Mouse (Mus musculus): ENCODE data around the gene Pgpep1. TPM values are rescaled to one million over a fixed set of nuclear protein-coding genes. Genes with fewer than 3 reads are reported as not detected.

Gene Pgpep1
- polyA plus RNA-seq, 1 experiment = 52.0 TPM

DNA sequence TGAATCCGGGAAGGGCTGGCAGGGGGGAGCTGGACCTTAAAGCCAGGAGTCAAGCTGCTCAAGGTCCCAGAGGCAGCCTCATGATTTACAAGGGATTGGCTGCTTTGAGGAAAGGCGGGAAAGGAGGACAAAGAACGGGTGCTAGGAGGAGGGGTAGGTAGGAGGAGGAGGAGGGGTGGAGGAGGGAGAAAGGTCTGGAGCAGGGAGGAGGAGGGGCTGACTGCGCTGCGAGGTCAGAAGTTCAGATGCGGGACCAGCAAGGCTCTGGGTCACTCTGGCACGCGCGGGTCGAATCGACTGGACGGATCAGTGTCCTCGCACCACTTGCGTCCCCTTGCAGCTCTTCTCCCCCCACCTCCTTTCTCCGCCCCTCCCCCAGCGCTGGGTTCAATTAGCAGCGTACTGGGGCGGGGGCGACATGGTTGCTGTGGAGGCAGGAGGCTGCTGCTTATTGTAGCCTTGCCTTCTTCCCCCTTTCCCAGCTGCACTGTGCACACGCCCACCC is 31.6 kb upstream of the Pgpep1 start:
- 9% methylated on average over 20 of the region's 20 CpGs for WGBS
- DNase-seq (ENCODE audit: low read depth, low spot score) = no peak

DNA sequence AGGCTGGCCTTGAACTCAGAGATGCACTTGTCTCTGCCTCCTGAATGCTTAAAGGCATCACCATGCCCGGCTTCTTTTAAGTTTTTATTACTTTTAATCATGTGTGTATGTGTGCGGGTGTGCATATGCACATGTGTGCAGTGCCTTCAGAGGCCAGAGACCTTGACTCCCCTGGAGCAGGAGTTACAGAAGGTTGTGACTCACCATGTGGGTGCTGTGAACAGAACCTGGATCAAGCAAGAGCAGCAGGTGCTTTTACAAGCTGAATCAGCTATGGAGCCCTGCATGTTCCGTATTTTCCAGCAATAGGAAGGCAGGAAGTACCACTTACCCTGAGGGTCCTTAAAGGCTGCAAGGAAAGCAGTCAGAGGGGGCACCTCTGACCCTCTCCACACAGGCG is 31.0 kb upstream of the Pgpep1 start:
- no peak for DNase-seq (ENCODE audit: low read depth, low spot score)
- WGBS = 89% methylated on average over 4 of the region's 4 CpGs

DNA sequence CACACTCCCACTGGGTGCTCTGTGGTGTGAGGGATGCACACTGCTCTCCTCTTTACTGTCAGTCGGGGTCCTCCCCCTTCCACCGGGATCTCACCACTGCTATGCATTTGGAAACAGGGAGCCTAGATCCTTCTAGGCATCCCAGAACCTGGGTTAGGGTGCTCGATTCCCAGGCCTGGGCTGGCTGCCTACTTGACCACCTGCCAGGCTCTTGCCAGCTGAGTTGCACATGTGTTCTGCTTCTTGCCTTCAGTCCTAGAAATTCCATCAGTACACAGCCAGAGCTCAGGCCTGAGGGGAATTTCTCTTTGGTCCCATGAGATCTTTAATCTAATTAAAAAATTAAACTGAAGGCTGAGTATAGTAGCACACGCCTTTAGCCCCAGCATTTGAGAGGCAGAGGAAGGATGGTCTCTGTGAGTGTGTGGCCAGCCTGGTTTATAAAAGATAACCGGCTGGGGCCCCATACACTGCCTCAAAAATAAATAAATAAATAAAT is 29.8 kb upstream of the Pgpep1 start:
- DNase-seq (ENCODE audit: low read depth, low spot score) = no peak
- 75% methylated on average over 5 of the region's 5 CpGs for WGBS

DNA sequence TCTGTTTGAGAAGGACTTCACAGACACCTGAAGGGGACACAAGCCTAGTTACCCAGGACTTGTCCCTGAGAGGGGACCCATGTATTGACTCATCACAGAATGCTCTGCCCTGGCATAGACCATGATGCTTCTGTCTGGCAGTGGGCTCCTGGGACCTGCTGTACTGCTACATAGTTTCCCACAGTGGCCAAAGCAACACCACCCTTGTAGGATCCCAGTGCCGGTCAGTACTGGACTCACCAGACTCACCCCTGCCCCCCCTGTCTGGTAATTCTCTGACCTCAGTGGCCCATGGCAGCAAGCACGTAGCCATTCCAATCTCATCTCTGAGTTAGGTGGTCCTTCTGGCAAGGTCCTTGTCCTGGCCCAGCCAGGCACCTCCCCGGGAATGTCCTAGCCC is 27.9 kb upstream of the Pgpep1 start:
- 91% methylated on average over 3 of the region's 3 CpGs for WGBS

DNA sequence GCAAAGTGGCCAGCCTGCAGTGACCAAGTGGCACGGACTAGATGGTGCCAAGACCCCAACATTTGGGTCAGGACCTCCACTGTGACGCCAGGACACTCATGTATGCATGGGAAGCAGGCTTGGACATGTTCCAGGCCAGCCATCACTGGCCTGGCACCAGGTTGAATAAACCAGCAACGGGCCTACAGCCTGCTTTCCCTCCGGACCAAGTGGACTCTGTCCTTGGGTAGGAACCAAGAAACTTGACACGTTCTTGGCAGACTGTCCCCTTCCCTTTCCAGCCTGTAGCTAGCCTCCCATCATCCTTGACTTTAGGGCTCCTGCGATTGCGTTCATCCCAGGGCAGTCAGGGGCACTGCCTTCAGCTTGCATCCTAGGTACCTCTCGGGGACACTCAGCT is 27.4 kb upstream of the Pgpep1 start:
- 24% methylated on average over 8 of the region's 8 CpGs for WGBS

More for the DNA sequence above, 27.9 kb upstream of the Pgpep1 start:
- no peak for DNase-seq (ENCODE audit: low read depth, low spot score)

DNA sequence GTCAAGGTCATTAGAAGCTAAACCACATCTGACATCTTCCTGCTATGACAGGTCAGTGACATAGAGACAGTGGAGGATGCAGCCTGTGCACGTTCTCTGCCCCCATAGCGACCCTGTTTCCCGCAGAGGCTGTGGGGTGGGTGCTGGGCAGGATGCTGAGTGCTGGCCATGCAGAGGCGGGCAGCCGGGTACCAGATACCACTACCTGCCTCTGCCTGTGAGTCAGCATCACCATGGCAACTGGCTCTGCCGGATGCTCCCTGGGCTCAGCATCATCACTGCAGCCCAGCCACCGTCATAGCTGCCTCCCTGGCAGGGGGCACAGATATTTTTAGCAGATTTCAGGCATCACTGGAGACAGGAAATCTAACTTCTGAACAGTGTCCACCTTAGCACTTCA is 24.1 kb upstream of the Pgpep1 start:
- no peak for DNase-seq (ENCODE audit: low read depth, low spot score)

More for the DNA sequence above, 27.4 kb upstream of the Pgpep1 start:
- no peak for DNase-seq (ENCODE audit: low read depth, low spot score)

DNA sequence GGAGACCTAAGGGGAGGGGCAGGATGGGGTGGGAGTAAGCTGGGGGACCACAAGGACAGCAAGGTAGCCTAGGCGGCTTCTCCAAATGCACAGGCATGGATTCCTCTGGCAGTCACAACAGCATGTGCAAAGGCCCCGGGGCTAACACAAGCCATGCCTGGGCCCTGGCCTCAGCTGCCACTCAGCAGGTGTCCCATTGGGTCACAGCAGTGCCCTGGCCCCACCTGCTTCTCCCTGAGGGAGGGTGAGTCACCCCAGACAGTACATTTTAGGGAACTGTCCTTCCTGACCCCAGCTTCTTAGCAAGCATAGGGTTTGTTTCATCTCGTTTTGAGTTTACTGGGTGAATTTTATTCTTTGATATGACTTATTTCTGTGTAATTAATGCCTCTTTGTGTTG is 22.5 kb upstream of the Pgpep1 start:
- WGBS = 67% methylated on average over 3 of the region's 3 CpGs
- no peak for DNase-seq (ENCODE audit: low read depth, low spot score)

More for the DNA sequence above, 24.1 kb upstream of the Pgpep1 start:
- WGBS = 71% methylated on average over 7 of the region's 7 CpGs

DNA sequence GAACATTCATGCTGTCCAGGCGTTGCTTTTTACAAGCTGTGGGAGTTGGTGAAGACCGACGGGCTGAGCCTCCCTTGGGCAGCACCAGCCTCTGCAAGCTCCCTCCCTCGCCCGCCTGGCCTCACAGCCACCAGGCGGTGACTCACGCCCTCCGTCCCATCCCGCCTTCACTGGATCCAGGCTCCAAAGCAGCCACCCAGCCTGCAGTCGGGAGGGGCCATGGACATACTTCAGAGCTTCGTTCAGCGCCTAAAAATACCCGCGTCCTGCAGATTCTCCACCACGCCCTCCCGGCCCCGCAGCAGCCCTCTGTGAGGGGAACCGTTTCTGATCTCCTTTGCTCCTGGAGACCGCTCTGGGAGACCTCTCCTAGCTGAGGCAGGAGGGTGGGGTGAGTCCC is 22.0 kb upstream of the Pgpep1 start:
- 15% methylated on average over 19 of the region's 19 CpGs for WGBS
- DNase-seq (ENCODE audit: low read depth, low spot score) = no peak

DNA sequence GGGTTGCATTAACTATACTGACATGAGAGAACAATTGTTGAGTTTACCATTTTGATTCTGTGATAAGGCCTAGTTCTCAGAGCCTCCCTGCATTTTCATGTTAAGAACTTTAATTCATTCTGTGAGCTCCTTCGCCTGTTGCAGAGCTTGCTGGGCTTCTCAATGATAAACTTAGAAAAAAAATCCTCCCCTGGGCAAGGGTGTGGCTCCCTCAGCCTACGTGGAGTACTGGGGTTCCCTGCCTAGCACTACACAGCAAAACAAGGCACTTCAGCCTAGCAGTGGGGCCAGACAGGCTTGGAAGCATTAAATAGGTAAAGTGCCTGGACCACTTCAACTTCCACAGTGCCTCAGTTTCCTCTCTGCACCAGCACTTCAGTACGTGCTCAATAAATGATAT is 21.2 kb upstream of the Pgpep1 start:
- WGBS = 72% methylated on average over 3 of the region's 3 CpGs
- DNase-seq (ENCODE audit: low read depth, low spot score) = no peak

DNA sequence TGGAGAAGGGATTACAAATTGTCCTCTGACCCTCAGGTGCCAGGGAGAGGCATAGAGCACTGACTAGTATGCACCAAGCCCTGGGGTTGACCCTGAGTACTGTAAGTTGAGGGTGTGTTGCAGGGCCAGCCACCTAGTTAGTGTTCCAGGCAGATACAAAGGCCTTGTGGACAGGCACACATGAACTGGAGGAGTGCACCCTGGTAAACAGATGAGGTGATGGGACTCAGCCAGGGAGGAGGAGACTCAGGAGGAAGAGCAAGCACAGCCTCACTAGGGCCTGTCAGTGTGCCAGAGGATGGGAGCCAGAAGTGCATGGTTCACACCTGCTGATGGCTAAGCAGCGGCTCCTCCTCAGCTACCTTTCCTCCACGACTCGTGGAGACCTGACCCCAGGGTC is 19.9 kb upstream of the Pgpep1 start:
- 31% methylated on average over 3 of the region's 3 CpGs for WGBS
- DNase-seq (ENCODE audit: low read depth, low spot score) = no peak

DNA sequence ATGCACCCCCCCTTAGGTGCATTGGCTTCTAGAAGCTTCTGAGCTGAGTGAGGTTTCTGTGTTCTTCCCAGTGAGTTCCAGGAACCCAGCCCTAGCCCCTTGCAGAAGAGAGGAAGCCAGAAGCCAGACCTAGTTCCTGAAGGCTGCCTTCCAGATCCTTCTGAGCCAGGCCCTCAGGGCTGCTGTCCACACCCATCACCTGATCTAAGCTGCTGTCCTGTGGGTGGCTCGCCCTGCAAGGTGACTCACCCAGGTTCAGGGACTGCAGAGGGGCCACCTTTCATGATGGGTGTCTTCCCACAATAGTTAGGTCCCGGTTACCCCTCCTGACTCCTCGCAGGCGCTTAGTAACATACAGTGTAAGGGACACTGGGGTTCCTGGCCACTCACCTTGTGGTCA is 19.2 kb upstream of the Pgpep1 start:
- DNase-seq (ENCODE audit: low read depth, low spot score) = no peak
- WGBS = 43% methylated on average over 4 of the region's 4 CpGs

DNA sequence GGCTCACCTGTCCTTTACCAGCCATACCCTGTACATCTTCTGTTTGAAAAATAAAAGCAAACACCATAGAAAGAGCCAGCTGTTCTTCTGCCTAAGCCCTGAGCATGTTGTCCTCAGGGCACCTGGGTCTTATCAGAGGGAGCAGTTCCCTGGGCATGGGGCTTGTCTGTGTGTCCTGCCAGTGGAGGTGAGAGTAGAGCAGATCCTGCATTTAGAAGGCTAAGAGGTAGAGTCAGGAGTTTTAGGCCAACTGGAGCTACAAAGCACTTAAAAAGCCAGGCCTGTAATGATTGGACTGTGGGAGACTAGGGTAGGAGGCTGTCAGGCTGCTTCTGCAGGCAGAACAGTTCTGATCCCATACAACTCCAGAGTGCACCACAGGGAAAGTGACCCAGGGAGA is 18.5 kb upstream of the Pgpep1 start:
- no peak for DNase-seq (ENCODE audit: low read depth, low spot score)

DNA sequence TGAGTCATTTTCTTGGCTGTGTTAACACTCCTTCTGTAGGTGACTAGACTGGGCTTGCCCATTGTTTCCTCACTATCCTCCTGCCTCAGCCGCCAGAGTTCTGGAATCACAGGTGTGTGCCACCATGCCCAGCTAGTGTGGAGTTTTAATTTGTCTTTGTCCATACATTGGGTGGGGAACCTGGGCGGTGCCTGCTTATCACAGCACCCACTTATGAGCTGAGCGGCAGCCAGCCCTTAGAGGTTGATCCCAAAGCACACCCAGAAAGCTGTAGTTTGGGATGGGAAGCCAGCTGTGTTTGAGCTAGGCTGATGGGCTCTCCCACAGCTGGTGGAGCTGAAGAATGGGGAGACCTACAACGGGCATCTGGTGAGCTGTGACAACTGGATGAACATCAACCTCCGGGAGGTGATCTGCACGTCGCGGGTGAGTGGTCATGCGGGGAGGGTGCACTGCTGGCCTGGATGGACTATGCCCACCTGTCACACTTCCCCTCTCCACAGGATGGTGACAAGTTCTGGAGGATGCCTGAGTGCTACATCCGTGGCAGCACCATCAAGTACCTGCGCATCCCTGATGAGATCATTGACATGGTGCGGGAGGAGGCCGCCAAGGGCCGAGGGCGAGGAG is 17.4 kb upstream of the Pgpep1 start:
- no peak for DNase-seq (ENCODE audit: low read depth, low spot score)
- 81% methylated on average over 15 of the region's 15 CpGs for WGBS

DNA sequence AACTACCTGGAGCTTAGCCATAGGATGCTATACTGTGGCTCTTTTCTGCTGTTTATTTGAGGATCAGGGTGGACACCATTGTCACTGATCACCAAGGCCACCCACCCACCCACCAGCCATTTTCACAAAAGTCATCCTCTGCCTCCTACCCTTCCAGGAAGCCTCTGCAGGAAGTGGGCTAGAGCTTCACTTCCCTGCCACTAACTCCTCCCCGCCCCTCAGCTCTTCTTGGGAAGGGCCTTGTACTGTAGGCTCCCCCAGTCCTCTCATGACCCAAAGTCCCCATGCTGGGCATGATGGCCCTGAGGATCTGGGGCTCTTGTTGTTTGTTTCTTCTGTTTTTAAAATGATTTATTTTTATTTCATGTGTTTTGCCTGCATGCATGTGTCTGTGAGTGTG is 15.1 kb upstream of the Pgpep1 start:
- 86% methylated on average over 1 of the region's 1 CpGs for WGBS
- DNase-seq (ENCODE audit: low read depth, low spot score) = no peak

DNA sequence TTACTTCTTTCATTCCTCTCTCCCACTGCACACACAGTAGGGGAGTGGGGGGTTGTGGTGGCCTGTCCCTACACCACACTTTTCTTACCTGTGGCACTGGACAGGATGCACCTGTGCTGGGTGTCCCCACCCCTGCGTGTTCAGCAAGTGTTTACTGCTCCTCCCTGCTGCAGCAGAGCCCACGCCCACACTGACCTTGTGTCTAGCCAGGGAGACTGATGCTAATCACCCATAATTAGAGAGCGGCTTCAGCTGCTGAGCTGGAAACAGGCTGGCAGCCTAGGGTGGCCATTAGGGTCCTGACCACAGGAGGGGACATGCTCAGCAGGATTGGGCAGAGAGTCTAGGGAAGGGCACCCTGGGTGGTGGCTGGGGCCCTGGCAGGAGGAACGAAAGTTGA is 14.5 kb upstream of the Pgpep1 start:
- DNase-seq (ENCODE audit: low read depth, low spot score) = no peak
- 27% methylated on average over 4 of the region's 4 CpGs for WGBS

DNA sequence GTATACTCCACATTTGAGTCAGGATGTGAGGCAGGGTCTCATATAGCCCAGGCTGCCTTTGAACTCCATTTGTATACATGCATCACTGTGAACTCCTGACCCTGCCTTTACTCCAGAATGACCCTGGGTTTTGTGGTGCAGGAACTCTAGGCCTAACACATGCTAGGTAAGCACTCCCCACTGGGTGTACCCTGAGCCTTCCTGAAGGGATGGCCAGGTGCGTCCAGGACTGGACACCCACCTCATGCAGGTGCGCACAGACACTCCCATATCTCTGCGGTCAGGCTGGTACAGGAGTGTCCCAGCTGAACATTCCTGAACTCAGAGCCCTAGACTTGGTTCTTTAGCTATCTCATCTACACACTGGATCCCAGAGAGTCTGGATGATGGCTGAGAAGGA is 13.9 kb upstream of the Pgpep1 start:
- DNase-seq (ENCODE audit: low read depth, low spot score) = no peak
- WGBS = 32% methylated on average over 3 of the region's 3 CpGs

DNA sequence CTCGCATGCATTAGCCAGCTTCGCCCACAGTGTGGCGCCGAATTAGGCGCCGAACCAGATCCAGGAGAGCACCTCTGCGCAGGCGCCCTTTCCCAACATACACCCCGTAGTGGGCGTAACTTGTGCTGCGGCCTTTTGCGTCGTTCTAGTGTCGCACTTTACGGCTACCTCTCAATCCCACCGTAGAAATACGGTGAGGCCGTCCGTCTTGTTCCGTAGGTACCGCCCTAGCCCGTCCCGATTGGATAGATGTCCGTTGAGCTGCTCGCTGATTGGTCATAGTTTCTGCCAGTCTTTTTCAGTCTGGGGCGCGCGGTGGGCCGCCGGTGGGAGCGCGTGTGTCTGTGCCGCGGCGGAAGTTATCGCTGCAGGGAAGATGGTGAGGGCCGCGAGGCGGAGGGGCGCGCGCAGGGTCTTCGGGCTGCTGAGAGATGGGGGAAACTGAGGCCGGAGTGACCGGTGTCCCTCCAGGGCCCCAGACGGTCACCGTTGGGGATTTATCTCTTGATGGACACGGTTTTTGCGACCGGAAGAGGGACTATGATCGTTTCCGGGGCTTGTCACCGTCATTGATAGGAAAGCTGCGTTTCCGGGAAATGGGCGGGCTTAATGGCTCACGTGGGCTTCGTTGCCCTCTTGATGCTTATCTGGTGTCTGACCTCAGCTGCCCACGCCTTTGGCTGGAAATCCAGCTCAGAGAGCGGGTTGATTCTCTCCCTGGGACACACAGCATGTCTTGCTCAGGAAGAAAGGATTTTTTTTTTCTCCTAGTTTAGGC is 13.1 kb upstream of the Pgpep1 start, which contains the start of gene Lsm4:
Gene Lsm4 (plus strand): TSS at position 170 of the 778 bp plus-strand sequence.
- DNase-seq (ENCODE audit: low read depth, low spot score) = peak; percentile 93
- WGBS = under 1% methylated on average over 60 of the region's 60 CpGs

DNA sequence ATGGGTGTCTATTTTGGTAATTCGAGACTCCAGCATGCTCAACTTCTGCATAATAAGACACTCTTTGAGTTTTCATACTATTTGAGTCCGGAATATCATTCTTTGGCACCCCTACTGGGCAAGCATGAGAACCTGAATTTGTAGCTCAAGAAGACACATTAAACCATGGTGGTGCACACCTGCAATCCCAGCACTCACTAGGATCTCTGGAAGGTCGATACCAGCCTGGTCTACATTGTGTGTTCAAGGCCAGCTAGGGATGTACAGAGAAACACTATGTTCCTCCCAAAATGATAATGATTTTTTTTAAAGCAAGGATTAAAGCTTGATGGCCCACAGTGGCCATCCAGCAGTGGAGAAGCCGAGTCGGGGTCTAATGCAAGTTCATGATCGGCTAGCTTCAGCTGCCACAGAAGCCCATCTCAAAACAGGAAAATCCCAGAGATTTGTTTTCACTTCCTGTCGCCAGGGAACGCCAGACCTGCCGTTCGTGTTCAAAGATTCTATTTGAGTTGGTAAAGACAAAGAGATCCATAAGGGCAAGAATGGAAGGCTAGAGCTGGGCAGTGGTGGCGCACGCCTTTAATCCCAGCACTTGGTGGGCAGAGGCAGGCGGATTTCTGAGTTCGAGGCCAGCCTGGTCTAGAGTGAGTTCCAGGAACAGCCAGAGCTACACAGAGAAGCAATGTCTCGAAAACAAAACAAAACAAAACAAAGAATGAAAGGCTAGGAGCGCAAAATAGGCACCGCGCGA is 12.3 kb upstream of the Pgpep1 start:
- no peak for DNase-seq (ENCODE audit: low read depth, low spot score)
- WGBS = 31% methylated on average over 19 of the region's 19 CpGs

DNA sequence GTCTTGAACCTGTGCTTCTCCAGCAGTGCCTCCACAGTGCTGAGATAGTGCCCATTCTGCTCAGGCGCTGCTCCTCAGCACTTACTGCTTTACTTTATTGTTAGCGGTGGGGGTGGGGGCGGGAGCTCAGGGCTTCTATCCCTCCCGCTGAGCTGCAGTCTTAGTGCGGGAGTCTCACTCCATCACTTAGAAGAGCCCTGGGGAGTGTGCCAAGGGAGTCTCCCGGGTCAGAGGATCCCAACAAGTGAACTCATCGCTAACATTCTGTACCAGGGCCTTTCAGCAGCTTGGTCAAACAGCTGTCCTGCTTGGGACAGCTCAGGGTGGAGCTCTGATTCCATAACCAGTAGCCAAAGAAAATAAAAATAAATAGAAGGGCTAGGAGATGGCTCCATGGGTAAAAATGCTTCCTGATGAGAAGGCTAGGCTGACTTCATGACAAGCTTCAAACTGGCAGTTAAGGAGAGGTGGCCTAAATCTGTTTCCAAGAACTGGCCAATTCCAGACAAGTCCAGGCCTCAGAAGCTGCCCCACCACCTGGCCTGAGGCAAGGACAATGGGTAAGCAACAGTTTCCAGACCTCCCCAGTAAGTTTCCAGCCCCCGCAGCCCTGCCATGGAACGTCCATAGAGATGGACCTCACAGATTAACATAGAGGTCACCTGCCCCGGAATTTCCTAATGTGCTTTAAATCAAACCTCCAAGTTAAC is 11.6 kb upstream of the Pgpep1 start:
- WGBS = 76% methylated on average over 10 of the region's 10 CpGs
- no peak for DNase-seq (ENCODE audit: low read depth, low spot score)

DNA sequence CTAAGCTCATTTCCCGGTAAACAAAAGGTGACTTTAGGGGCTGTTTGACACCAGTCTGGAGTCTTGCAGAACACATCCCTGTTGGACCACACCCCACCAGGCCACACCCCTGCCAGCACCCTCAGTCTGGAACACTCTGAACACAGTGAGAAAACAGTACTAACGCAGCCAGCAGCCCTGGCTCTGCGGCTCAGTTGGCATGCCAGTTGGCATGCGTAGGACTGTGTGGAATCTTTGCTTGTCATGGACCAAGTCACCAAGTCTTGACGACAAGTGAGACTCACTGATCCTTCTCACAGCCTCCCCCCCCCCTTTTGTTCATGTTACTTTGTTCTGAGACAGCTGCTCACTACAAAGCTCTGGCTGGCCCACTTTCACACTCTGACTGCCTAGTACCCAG is 6.9 kb upstream of the Pgpep1 start:
- no peak for DNase-seq (ENCODE audit: low read depth, low spot score)
- WGBS = 20% methylated on average over 5 of the region's 5 CpGs
